ENCODE assay signal across 19 mouse cellular contexts in the genomic region with DNA sequence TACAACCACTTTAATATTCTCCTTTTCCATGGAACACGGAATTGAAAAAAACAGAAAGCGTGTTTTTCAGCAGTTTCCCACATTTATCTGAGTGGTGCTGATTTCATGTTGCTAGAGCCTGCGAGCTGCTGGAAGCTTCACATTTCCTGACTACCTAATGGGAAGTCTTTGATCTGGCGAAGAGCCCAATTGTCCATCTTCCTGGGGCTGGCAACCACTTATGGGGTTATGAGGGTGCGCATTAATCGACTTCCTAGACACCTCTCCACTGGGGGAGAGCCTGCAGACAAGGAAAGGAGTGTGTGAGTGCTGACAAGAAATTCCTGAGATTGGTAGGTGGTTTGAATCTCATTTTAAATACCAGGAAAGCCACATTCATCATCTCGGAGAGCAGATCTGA.
DNase-seq lines count a peak whose midpoint lies in the region; ATAC-seq lines count a peak whose summit lies in the region.
"Had no signal": no experiment of that assay in that cellular context is flagged by ENCODE, and none has a peak within 500 bp of the region (broad histone marks: within the 10 kb centered on the region; RNA-seq: fewer than 3 reads in every experiment).

No protein-coding gene starts in this region.

- H3K9ac ChIP-seq in hindbrain, embryonic 14.5 days, result no peak overlapping the region
- H3K9ac ChIP-seq: embryonic facial prominence, embryonic 13.5 days; heart, embryonic 15.5 days; stomach, embryonic 15.5 days had no signal

- H3K27ac ChIP-seq in hindbrain, embryonic 14.5 days, result no peak overlapping the region
- H3K27ac ChIP-seq: embryonic facial prominence, embryonic 13.5 days; heart, embryonic 15.5 days; stomach, embryonic 15.5 days had no signal

- H3K4me1 ChIP-seq in hindbrain, embryonic 14.5 days (replicated peaks; ENCODE audit: control insufficient read depth, insufficient read depth, low read length), result no peaks in the 10 kb centered on the region
- H3K4me1 ChIP-seq: stomach, embryonic 15.5 days had no signal

- H3K36me3 ChIP-seq in hindbrain, embryonic 14.5 days (replicated peaks; ENCODE audit: control insufficient read depth, insufficient read depth), result no peaks in the 10 kb centered on the region
- H3K36me3 ChIP-seq: embryonic facial prominence, embryonic 13.5 days; heart, embryonic 15.5 days; stomach, embryonic 15.5 days had no signal

- H3K27me3 ChIP-seq in hindbrain, embryonic 14.5 days (ENCODE audit: control insufficient read depth, insufficient read depth, low read length), result no peaks in the 10 kb centered on the region
- H3K27me3 ChIP-seq: CH12.LX; embryonic facial prominence, embryonic 13.5 days; heart, embryonic 15.5 days; stomach, embryonic 15.5 days had no signal

- no peak for ATAC-seq in hindbrain, embryonic 14.5 days (ENCODE audit: low FRiP score)
- ATAC-seq: intestine, embryonic 16.5 days had no signal

- intact Hi-C loops in gastrocnemius, postnatal 36 days (cut with DNase I), result no loop called here

- no peak overlapping the region for H3K4me2 ChIP-seq in hindbrain, embryonic 14.5 days (replicated peaks)
- H3K4me2 ChIP-seq: embryonic facial prominence, embryonic 13.5 days; heart, embryonic 15.5 days; stomach, embryonic 15.5 days had no signal

- no peaks in the 10 kb centered on the region for H3K9me3 ChIP-seq in hindbrain, embryonic 14.5 days (ENCODE audit: control insufficient read depth, low read length)
- H3K9me3 ChIP-seq: embryonic facial prominence, embryonic 13.5 days; heart, embryonic 15.5 days; megakaryocyte, embryonic 14.5 days; stomach, embryonic 15.5 days had no signal

- no peak overlapping the region for H3K4me3 ChIP-seq in hindbrain, embryonic 14.5 days (replicated peaks; ENCODE audit: low read length)
- H3K4me3 ChIP-seq: embryonic facial prominence, embryonic 13.5 days; heart, embryonic 15.5 days; megakaryocyte, embryonic 14.5 days; stomach, embryonic 15.5 days had no signal

- WGBS in hindbrain, embryonic 14.5 days, result 80% methylated on average over 7 of the region's 7 CpGs

- peak; percentile 52 for DNase-seq in cerebellum, adult 11-12 months
- no peak for DNase-seq in cerebellum, postnatal 4 days (ENCODE audit: low spot score in 2 of 2)
- peak; percentile 25 for DNase-seq in lung, postnatal 36 days
- no peak for DNase-seq in lung, postnatal 10 days
- DNase-seq in cerebellum, postnatal 36 days, result peak; percentile 33 to 45
- DNase-seq in hindbrain, embryonic 14.5 days (ENCODE audit: low spot score), result no peak
- no peak for DNase-seq in thymus, postnatal 25 days
- DNase-seq in gastrocnemius, postnatal 36 days, result no peak
- DNase-seq: adrenal gland, postnatal 25 days; liver; lung, adult 18-20 months; right cerebral cortex, adult 18-20 months; spleen, adult 18-20 months had no signal

Comparison
In these comparisons a context has a peak if more than half of its experiments do, and no peak if none do; other contexts are left out.
1. DNase-seq: peak in cerebellum, adult 11-12 months (single experiment), lung, postnatal 36 days (single experiment) and cerebellum, postnatal 36 days (2 of 2); none in cerebellum, postnatal 4 days (0 of 2), lung, postnatal 10 days (single experiment), hindbrain, embryonic 14.5 days (single experiment), thymus, postnatal 25 days (single experiment) and gastrocnemius, postnatal 36 days (0 of 2).